Mouse (Mus musculus) telencephalon, adult 2 months (tissue): Measurements from ENCODE around the gene Sfn.

ENCODE experiments used
- DNase-seq: peaks from one replicate; pipeline ENCODE4 v3.0.0-alpha.2; 2011; ENCODE audit warnings: low read depth, low spot score

Gene Sfn

GRCm38 (mm10) chr4:133583690-133584058 is 18.3 kb downstream of the Sfn start:
- DNase-seq: no peak

GRCm38 (mm10) chr4:133577983-133578382 is 24.0 kb downstream of the Sfn start:
- no peak for DNase-seq

GRCm38 (mm10) chr4:133574843-133575202 is 27.1 kb downstream of the Sfn start:
- DNase-seq: no peak

GRCm38 (mm10) chr4:133574070-133574842 is 27.7 kb downstream of the Sfn start, which contains the start of gene Gpatch3:
TSS of gene Gpatch3 (plus strand) at chr4:133574745.
- DNase-seq: peak; percentile 85

GRCm38 (mm10) chr4:133570066-133570466 is 31.9 kb downstream of the Sfn start:
- no peak for DNase-seq

GRCm38 (mm10) chr4:133569291-133570065 is 32.5 kb downstream of the Sfn start:
- DNase-seq: no peak

- DNase-seq: no peak
These were observed 34.7 kb downstream of the Sfn start for GRCm38 (mm10) chr4:133567251-133567650.

GRCm38 (mm10) chr4:133563123-133563571 is 38.8 kb downstream of the Sfn start:
- DNase-seq: no peak

GRCm38 (mm10) chr4:133561622-133562021 is 40.3 kb downstream of the Sfn start:
- no peak for DNase-seq

- no peak for DNase-seq
These were observed 42.1 kb downstream of the Sfn start for GRCm38 (mm10) chr4:133559846-133560245.

- DNase-seq: no peak
These were observed 44.8 kb downstream of the Sfn start for GRCm38 (mm10) chr4:133557041-133557717.

GRCm38 (mm10) chr4:133553448-133554330 is 48.3 kb downstream of the Sfn start:
- no peak for DNase-seq

- DNase-seq: no peak
These were observed 49.1 kb downstream of the Sfn start, which contains the start of gene Nr0b2 for GRCm38 (mm10) chr4:133552768-133553447. TSS of gene Nr0b2 (plus strand) at chr4:133553376.

- no peak for DNase-seq
These were observed 49.9 kb downstream of the Sfn start for GRCm38 (mm10) chr4:133552029-133552428.
